Mouse (Mus musculus) MEL (cell line): ENCODE measurements around the gene Cadps2. TPM values are rescaled to one million over a fixed set of nuclear protein-coding genes. Genes with fewer than 3 reads are reported as not detected.

Source experiments
- DNase-seq: peaks from one replicate; pipeline ENCODE4 v3.0.0; 2011; ENCODE audit warnings: low read depth, low spot score
- H3K27ac ChIP-seq: 2 replicates; pipeline ENCODE4 v1.5.1; 2012; ENCODE audit warnings: low read depth, mild to moderate bottlenecking, control low read depth, low read length, moderate library complexity; ENCODE audit not compliant: control insufficient read depth
- H3K27me3 ChIP-seq, 2 experiments: fragments of 150-350 bp in 1 of 2; sonication (generic) in 1 of 2; 2 replicates each; pipeline ENCODE4 v1.6.1; 2012; ENCODE audit warnings: low read length in 2 of 2, mild to moderate bottlenecking in 2 of 2, improper control_type of control experiment in 1 of 2, moderate library complexity in 1 of 2; ENCODE audit not compliant: insufficient read depth in 2 of 2, control insufficient read depth in 1 of 2
- H3K36me3 ChIP-seq, 2 experiments: 2 replicates each; pipeline ENCODE4 v1.6.1; 2012 to 2014; ENCODE audit warnings: low read length in 2 of 2, improper control_type of control experiment in 1 of 2, inconsistent platforms in 1 of 2, mild to moderate bottlenecking in 1 of 2; ENCODE audit not compliant: insufficient read depth in 2 of 2, control insufficient read depth in 1 of 2
- H3K4me1 ChIP-seq, 2 experiments: fragments of 150-350 bp in 1 of 2; sonication (generic) in 1 of 2; 2 replicates each; pipeline ENCODE4 v1.6.1; 2012; ENCODE audit warnings: low read length in 2 of 2, improper control_type of control experiment in 1 of 2, mild to moderate bottlenecking in 1 of 2; ENCODE audit not compliant: insufficient read depth in 2 of 2, control insufficient read depth in 1 of 2
- H3K4me3 ChIP-seq, 2 experiments: fragments of 150-350 bp in 1 of 2; sonication (generic) in 1 of 2; 2 replicates each; pipeline ENCODE4 v1.5.1; 2012; ENCODE audit warnings: low read depth in 2 of 2, low read length in 2 of 2, mild to moderate bottlenecking in 2 of 2, moderate library complexity in 2 of 2, control low read depth in 1 of 2, improper control_type of control experiment in 1 of 2; ENCODE audit not compliant: control insufficient read depth in 1 of 2, insufficient read depth in 1 of 2
- H3K79me2 ChIP-seq: 2 replicates; pipeline ENCODE4 v1.6.1; 2012; ENCODE audit warnings: mild to moderate bottlenecking, low read length, moderate library complexity; ENCODE audit not compliant: control insufficient read depth, poor library complexity, insufficient read depth
- H3K9ac ChIP-seq: 2 replicates; pipeline ENCODE4 v1.6.1; 2012; ENCODE audit warnings: low read depth, mild to moderate bottlenecking, control low read depth, low read length, moderate library complexity; ENCODE audit not compliant: control insufficient read depth, poor library complexity, severe bottlenecking
- H3K9me3 ChIP-seq: fragments of 150-350 bp; sonication (generic); replicated peaks from 2 replicates; pipeline ENCODE4 v1.6.1; 2012; ENCODE audit warnings: mild to moderate bottlenecking, low read length, improper control_type of control experiment, moderate library complexity; ENCODE audit not compliant: insufficient read depth
- E2F4 ChIP-seq: IDR thresholded peaks from 2 replicates; pipeline ENCODE4 v1.6.1; 2011; ENCODE audit warnings: low read depth, low read length, improper control_type of control experiment, borderline replicate concordance
- ELF1 ChIP-seq: IDR thresholded peaks from 2 replicates; pipeline ENCODE4 v1.6.1; 2014; ENCODE audit warnings: low read depth, mild to moderate bottlenecking, inconsistent platforms, low read length, improper control_type of control experiment, moderate library complexity
- EP300 ChIP-seq, 2 experiments: IDR thresholded peaks; 2 replicates each; pipeline ENCODE4 v1.6.1; 2011; ENCODE audit warnings: improper control_type of control experiment in 2 of 2, low read length in 2 of 2, low read depth in 1 of 2, mild to moderate bottlenecking in 1 of 2
- KAT2A ChIP-seq: conservative IDR thresholded peaks from 2 replicates; pipeline ENCODE4 v1.6.1; 2012; ENCODE audit warnings: low read depth, low read length, improper control_type of control experiment, inconsistent platforms
- MAZ ChIP-seq: IDR thresholded peaks from 2 replicates; pipeline ENCODE4 v1.6.1; 2012; ENCODE audit warnings: low read depth, mild to moderate bottlenecking, inconsistent platforms, low read length, improper control_type of control experiment
- MEF2A ChIP-seq: IDR thresholded peaks from 2 replicates; pipeline ENCODE4 v1.6.1; 2014; ENCODE audit warnings: low read depth, mild to moderate bottlenecking, inconsistent platforms, low read length, improper control_type of control experiment; ENCODE audit not compliant: poor library complexity, insufficient replicate concordance, severe bottlenecking; ENCODE audit errors: extremely low read depth
- MXI1 ChIP-seq: IDR thresholded peaks from 2 replicates; pipeline ENCODE4 v1.6.1; 2011; ENCODE audit warnings: mild to moderate bottlenecking, low read depth, low read length, improper control_type of control experiment
- MYC ChIP-seq: IDR thresholded peaks from 2 replicates; pipeline ENCODE4 v1.6.1; 2011; ENCODE audit warnings: low read depth, mild to moderate bottlenecking, low read length, improper control_type of control experiment, moderate library complexity
- NELFE ChIP-seq: IDR thresholded peaks from 2 replicates; pipeline ENCODE4 v1.6.1; 2011; ENCODE audit warnings: low read depth, low read length, improper control_type of control experiment
- RAD21 ChIP-seq: IDR thresholded peaks from 2 replicates; pipeline ENCODE4 v1.6.1; 2011; ENCODE audit warnings: mild to moderate bottlenecking, low read depth, low read length, improper control_type of control experiment
- RCOR1 ChIP-seq: IDR thresholded peaks from 2 replicates; pipeline ENCODE4 v1.6.1; 2012; ENCODE audit warnings: low read depth, mild to moderate bottlenecking, inconsistent platforms, low read length, improper control_type of control experiment
- TAL1 ChIP-seq: IDR thresholded peaks from 2 replicates; pipeline ENCODE4 v1.6.1; 2012; ENCODE audit warnings: mild to moderate bottlenecking, inconsistent platforms, low read length, moderate library complexity, mixed read lengths
- TCF12 ChIP-seq: IDR thresholded peaks from 2 replicates; pipeline ENCODE4 v1.6.1; 2014; ENCODE audit warnings: low read depth, mild to moderate bottlenecking, inconsistent platforms, low read length, improper control_type of control experiment, moderate library complexity
- ZKSCAN1 ChIP-seq: IDR thresholded peaks from 2 replicates; pipeline ENCODE4 v1.6.1; 2012; ENCODE audit warnings: low read depth, mild to moderate bottlenecking, inconsistent platforms, low read length, improper control_type of control experiment, moderate library complexity
- ZNF384 ChIP-seq: IDR thresholded peaks from 2 replicates; pipeline ENCODE4 v1.6.1; 2012; ENCODE audit warnings: low read depth, mild to moderate bottlenecking, inconsistent platforms, low read length, improper control_type of control experiment
- polyA plus RNA-seq, 2 experiments: library from polyadenylated mRNA; stranded (reverse) in 1 of 2; unstranded in 1 of 2; fragments of >175 nt in 1 of 2; fragments of >200 nt in 1 of 2; gene quantifications; 2 replicates each; pipeline versions ENCODE4 v1.2.1 to v1.2.4; 2012; ENCODE audit warnings: low replicate concordance in 2 of 2, low read depth in 1 of 2; ENCODE audit not compliant: insufficient read length in 2 of 2, insufficient read depth in 1 of 2, missing spikeins in 1 of 2
- total RNA-seq: library from RNA; depleted of rRNA; stranded (reverse); fragments of 300-350 nt; gene quantifications from 2 replicates; pipeline ENCODE4 v1.2.3, GENCODE M21; 2012

The Cadps2 gene
- total and polyA plus RNA-seq, 3 experiments = not detected

- no peak overlapping the region for H3K27ac ChIP-seq
- TF ChIP-seq RCOR1 (no peak), ZNF384 (no peak), MEF2A (no peak), MYC (no peak), TAL1 (no peak), KAT2A (no peak), MAZ (no peak)
- TF ChIP-seq, all 39 proteins: peak for 0
- no peaks in the 10 kb centered on the region for H3K9me3 ChIP-seq
- H3K27me3 ChIP-seq = no peaks in the 10 kb centered on the region
- H3K79me2 ChIP-seq = no peaks in the 10 kb centered on the region
- H3K4me3 ChIP-seq = no peak overlapping the region
- no peaks in the 10 kb centered on the region for H3K4me1 ChIP-seq
- H3K9ac ChIP-seq = no peak overlapping the region
- no peak for DNase-seq
- no peaks in the 10 kb centered on the region for H3K36me3 ChIP-seq
Observed at GRCm38 (mm10) chr6:23247512-23248312, 591.5 kb downstream of the Cadps2 start.

DNA sequence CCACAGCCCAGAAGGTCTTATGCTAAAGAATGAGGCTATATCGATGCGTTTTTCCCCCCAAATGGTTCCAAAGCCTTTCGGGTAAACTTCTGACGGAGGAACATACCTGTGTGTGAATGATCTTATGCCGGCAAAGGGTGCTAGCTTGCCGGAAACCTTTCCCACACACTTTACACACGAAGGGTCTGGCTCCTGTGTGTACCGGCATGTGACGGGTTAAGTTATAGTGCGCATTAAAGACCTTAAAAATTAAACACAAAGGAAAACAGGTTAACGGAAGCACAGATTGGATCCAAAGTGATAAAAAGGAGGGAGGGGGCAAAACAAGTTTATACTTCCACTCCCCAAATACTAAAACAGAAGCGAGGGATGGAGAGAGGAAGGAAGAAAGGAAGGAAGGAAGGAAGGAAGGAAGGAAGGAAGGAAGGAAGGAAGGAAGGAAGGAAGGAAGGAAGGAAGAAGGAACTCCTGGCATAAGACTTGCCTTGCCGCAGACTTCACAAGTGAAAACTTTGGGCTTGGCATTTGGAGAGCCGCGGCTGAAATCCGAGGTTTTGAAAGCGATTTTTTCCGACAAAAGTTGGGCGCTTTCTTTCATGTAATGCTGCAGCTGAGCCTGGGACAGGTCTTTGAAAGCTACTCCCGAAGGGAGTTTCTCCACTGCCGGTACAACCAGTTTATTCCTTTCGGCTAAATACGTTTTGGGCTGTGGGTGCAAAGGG lies 592.3 kb downstream of the Cadps2 start:
- no peak for TF ChIP-seq RAD21
- TF ChIP-seq TCF12 = no peak
- no peak for TF ChIP-seq ZKSCAN1
- TF ChIP-seq ELF1 = no peak
- no peak for TF ChIP-seq MXI1
- no peak for TF ChIP-seq EP300 (IDR thresholded peaks at IDR 0.05; ENCODE audit: low read depth in 1 of 2, low read length in 2 of 2)
- no peak for TF ChIP-seq NELFE
- no peak for TF ChIP-seq E2F4
- Histone ChIP-seq H3K27me3 (no peaks in the 10 kb centered on the region), H3K79me2 (no peaks in the 10 kb centered on the region)

More for the DNA sequence above, 592.3 kb downstream of the Cadps2 start:
- no peaks in the 10 kb centered on the region for H3K9me3 ChIP-seq
- no peak overlapping the region for H3K4me3 ChIP-seq
- DNase-seq = no peak
- H3K4me1 ChIP-seq = no peaks in the 10 kb centered on the region
- no peaks in the 10 kb centered on the region for H3K36me3 ChIP-seq
- no peak overlapping the region for H3K9ac ChIP-seq
- H3K27ac ChIP-seq = no peak overlapping the region
